Mouse (Mus musculus) forebrain, embryonic 15.5 days (tissue): ENCODE results near the gene Als2cr12. TPM values are rescaled to one million over a fixed set of nuclear protein-coding genes. Genes with fewer than 3 reads are reported as not detected.
A peak's percentile ranks its signal among the peaks of the same experiment; 100 is the strongest.
"Not testable (repeated sequence)": the region's sequence is repeated elsewhere in the genome, so short reads cannot be mapped to it uniquely, and the experiment has no call there.

Experiments
- ATAC-seq: fragments of 200-750 bp; cut with Nextera tagmentation; replicated peaks from 2 replicates; pipeline ENCODE4 v1.8.0; 2017; ENCODE audit warnings: mild to moderate bottlenecking, moderate TSS enrichment, moderate library complexity
- H3K27ac ChIP-seq: fragments of 300-500 bp; sonication (generic); replicated peaks from 2 replicates; pipeline ENCODE4 v1.5.1; 2015; ENCODE audit warnings: mild to moderate bottlenecking, inconsistent platforms
- H3K27me3 ChIP-seq: fragments of 300-500 bp; sonication (generic); 2 replicates; pipeline ENCODE4 v1.6.1; 2015; ENCODE audit warnings: inconsistent platforms
- H3K36me3 ChIP-seq: fragments of 300-500 bp; sonication (generic); 2 replicates; pipeline ENCODE4 v1.6.1; 2015; ENCODE audit warnings: mild to moderate bottlenecking, inconsistent platforms
- H3K4me1 ChIP-seq: fragments of 300-500 bp; sonication (generic); 2 replicates; pipeline ENCODE4 v1.6.1; 2015; ENCODE audit warnings: inconsistent platforms
- H3K4me2 ChIP-seq: fragments of 300-500 bp; sonication (generic); replicated peaks from 2 replicates; pipeline ENCODE4 v1.6.1; 2015; ENCODE audit warnings: mild to moderate bottlenecking, inconsistent platforms
- H3K4me3 ChIP-seq: fragments of 300-500 bp; sonication (generic); 2 replicates; pipeline ENCODE4 v1.5.1; 2015; ENCODE audit warnings: mild to moderate bottlenecking, inconsistent platforms
- H3K9ac ChIP-seq: fragments of 300-500 bp; sonication (generic); replicated peaks from 2 replicates; pipeline ENCODE4 v1.6.1; 2015; ENCODE audit warnings: mild to moderate bottlenecking, inconsistent platforms
- H3K9me3 ChIP-seq: fragments of 300-500 bp; sonication (generic); 2 replicates; pipeline ENCODE4 v1.6.1; 2016; ENCODE audit warnings: inconsistent platforms
- WGBS: fragments of 180-500 bp; shearing (Covaris S2); methylation state at CpG from one replicate; pipeline ENCODE4 v1.1.7; 2015; ENCODE audit warnings: mixed read lengths; 5-methylcytosine and 5-hydroxymethylcytosine counted together
- polyA plus RNA-seq: library from polyadenylated mRNA; unstranded; fragments of >200 nt; fragmentation: Nextera tagmentation; extraction: Ambion mirVana; gene quantifications from 2 replicates; pipeline ENCODE4 v1.2.1, GENCODE M21; 2015

Als2cr12 gene
- polyA plus RNA-seq, 1 experiment from 2014 or later = not detected

- Histone ChIP-seq H3K4me3 (no peak overlapping the region), H3K9me3 (no peaks in the 10 kb centered on the region), H3K27ac (no peak overlapping the region), H3K4me2 (no peak overlapping the region), H3K9ac (no peak overlapping the region), H3K4me1 (no peaks in the 10 kb centered on the region), H3K27me3 (no peaks in the 10 kb centered on the region), H3K36me3 (no peaks in the 10 kb centered on the region)
- ATAC-seq = no peak
- WGBS = 71% methylated on average over 6 of the region's 6 CpGs
Measured at GRCm38 (mm10) chr1:58617978-58618668, 77.7 kb downstream of the Als2cr12 start.

DNA sequence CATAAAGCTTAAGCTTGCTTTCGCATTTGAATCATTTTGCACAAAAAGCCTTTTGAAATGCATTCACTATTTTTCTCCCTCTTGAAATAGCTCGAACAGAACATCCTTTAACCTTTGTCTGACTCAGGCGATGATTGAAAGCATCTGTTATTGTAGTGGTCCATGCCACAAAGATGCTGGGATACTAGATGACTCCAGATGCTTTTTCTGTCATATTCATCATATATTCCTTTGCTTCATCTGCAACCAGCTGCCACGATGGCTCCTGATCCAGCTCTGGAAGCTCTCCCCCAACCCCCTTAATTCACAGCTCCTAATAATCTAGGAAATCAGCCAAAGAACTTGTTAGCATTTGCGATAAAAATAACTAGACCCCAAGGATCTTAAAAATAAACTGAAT lies 78.7 kb downstream of the Als2cr12 start:
- no peak for ATAC-seq
- Histone ChIP-seq H3K36me3 (no peaks in the 10 kb centered on the region), H3K4me3 (no peak overlapping the region), H3K4me1 (no peaks in the 10 kb centered on the region), H3K27ac (0 out of 2 replicates have a peak overlapping the region, but pooled peaks have one; percentile 4), H3K4me2 (no peak overlapping the region), H3K27me3 (no peaks in the 10 kb centered on the region), H3K9ac (no peak overlapping the region), H3K9me3 (no peaks in the 10 kb centered on the region)
- WGBS = 51% methylated on average over 5 of the region's 5 CpGs

DNA sequence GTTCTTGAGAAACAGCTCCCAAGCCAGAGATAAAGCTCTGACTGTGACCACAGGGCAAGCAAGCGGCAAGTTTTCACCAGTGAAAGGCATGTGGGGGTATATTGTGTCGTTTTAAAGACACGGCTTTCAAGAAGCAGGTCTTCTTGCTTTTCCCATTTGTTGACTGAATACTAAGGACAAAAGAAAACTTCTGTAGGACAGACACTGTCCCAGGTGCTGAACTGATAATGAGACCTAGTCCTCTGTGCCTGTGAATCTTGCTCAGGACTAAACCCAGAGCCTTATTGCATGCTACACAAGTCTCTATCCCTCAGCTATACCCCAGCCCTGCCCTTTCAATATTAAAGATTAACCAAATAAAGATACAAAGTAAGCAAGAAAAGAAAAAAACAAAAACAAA lies 79.6 kb downstream of the Als2cr12 start:
- Histone ChIP-seq H3K9ac (no peak overlapping the region), H3K27ac (no peak overlapping the region), H3K27me3 (no peaks in the 10 kb centered on the region), H3K9me3 (no peaks in the 10 kb centered on the region), H3K4me1 (no peaks in the 10 kb centered on the region), H3K4me3 (no peak overlapping the region), H3K4me2 (no peak overlapping the region), H3K36me3 (no peaks in the 10 kb centered on the region)
- 69% methylated on average over 3 of the region's 3 CpGs for WGBS
- ATAC-seq = no peak

DNA sequence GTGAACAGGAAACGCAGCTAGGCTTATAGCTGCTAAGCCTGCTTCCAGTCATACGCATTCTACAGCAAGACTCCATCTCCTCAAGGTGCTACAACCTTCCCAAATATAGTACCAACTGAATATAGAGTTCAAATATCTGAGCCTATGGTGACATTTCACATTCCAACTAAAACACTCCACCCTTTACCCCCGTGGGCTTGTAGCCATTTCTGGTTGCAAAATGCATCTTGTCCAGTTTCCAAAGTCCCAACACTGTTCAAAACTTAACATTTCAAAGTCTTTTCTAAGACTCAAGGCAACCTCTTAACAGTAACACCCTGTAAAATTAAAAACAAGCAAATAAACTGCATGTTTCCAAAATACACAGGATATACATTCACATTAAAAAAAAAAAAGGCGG lies 80.6 kb downstream of the Als2cr12 start:
- Histone ChIP-seq H3K4me3 (no peak overlapping the region), H3K9me3 (no peaks in the 10 kb centered on the region), H3K4me1 (no peaks in the 10 kb centered on the region), H3K4me2 (no peak overlapping the region), H3K36me3 (no peaks in the 10 kb centered on the region), H3K27me3 (no peaks in the 10 kb centered on the region), H3K9ac (no peak overlapping the region), H3K27ac (no peak overlapping the region)
- ATAC-seq = no peak
- 86% methylated on average over 4 of the region's 4 CpGs for WGBS

- no peak overlapping the region for H3K4me3 ChIP-seq
- 67% methylated on average over 3 of the region's 3 CpGs for WGBS
- H3K9ac ChIP-seq = no peak overlapping the region
- H3K27me3 ChIP-seq = no peaks in the 10 kb centered on the region
- no peaks in the 10 kb centered on the region for H3K36me3 ChIP-seq
- H3K27ac ChIP-seq = no peak overlapping the region
- H3K4me1 ChIP-seq = no peaks in the 10 kb centered on the region
- H3K4me2 ChIP-seq = no peak overlapping the region
- no peak for ATAC-seq
- no peaks in the 10 kb centered on the region for H3K9me3 ChIP-seq
Measured at GRCm38 (mm10) chr1:58614424-58614823, 81.4 kb downstream of the Als2cr12 start.

DNA sequence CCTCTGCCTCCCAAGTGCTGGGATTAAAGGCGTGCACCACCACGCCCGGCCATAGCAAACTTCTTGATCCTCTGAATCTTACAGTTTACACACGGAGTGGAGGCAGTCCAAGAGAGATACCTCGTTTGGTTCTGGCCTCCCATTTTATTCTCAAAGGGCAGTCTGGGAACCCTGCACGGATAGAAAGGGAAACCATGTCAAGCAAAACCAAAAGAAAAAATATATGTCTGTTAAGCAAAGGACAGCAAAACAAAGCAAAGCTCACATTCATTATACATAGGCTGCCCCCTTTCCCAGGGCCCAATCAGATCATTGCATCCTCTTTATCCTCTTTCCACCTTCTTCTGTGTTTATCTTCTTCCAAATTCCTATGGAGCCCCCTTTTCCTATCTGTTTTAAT lies 82.0 kb downstream of the Als2cr12 start:
- H3K9ac ChIP-seq = no peak overlapping the region
- H3K27me3 ChIP-seq = no peaks in the 10 kb centered on the region
- no peaks in the 10 kb centered on the region for H3K9me3 ChIP-seq
- WGBS = 82% methylated on average over 6 of the region's 6 CpGs
- ATAC-seq = no peak
- H3K27ac ChIP-seq = no peak overlapping the region
- H3K4me3 ChIP-seq = no peak overlapping the region
- H3K36me3 ChIP-seq = no peaks in the 10 kb centered on the region
- no peak overlapping the region for H3K4me2 ChIP-seq
- no peaks in the 10 kb centered on the region for H3K4me1 ChIP-seq

- 38% methylated on average over 1 of the region's 1 CpGs for WGBS
- no peak for ATAC-seq
- no peaks in the 10 kb centered on the region for H3K36me3 ChIP-seq
- no peaks in the 10 kb centered on the region for H3K4me1 ChIP-seq
- no peak overlapping the region for H3K4me2 ChIP-seq
- no peak overlapping the region for H3K4me3 ChIP-seq
- H3K27ac ChIP-seq = no peak overlapping the region
- no peaks in the 10 kb centered on the region for H3K27me3 ChIP-seq
- no peak overlapping the region for H3K9ac ChIP-seq
- no peaks in the 10 kb centered on the region for H3K9me3 ChIP-seq
Measured at GRCm38 (mm10) chr1:58610611-58611010, 85.2 kb downstream of the Als2cr12 start.

DNA sequence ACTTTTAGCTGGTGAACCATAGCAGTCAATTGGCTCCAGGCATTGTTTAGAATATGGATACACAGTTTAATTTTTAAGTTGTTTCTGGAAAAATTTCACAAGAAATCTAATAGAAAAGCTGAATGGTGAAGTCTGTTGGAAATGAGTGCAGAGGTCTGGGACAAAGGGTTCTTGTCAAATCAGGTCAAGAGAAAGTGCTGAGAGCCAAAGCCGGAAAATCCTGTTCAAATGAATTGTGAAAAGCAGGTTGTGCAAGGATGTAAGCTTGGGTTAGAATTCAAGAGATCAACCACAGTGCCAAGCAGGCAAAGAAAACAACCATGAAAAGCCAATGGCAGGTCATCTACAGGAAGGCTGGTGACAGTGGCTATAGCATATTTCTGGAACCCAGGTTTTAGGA lies 85.6 kb downstream of the Als2cr12 start:
- no peak overlapping the region for H3K4me3 ChIP-seq
- H3K9ac ChIP-seq = no peak overlapping the region
- H3K9me3 ChIP-seq = no peaks in the 10 kb centered on the region
- H3K4me1 ChIP-seq = no peaks in the 10 kb centered on the region
- no peak overlapping the region for H3K27ac ChIP-seq
- no peaks in the 10 kb centered on the region for H3K27me3 ChIP-seq
- WGBS = 85% methylated on average over 1 of the region's 1 CpGs
- ATAC-seq = no peak
- H3K4me2 ChIP-seq = no peak overlapping the region
- no peaks in the 10 kb centered on the region for H3K36me3 ChIP-seq

- H3K9me3 ChIP-seq, H3K4me2 ChIP-seq, H3K27me3 ChIP-seq, H3K4me3 ChIP-seq, H3K27ac ChIP-seq, H3K4me1 ChIP-seq, ATAC-seq, H3K36me3 ChIP-seq, H3K9ac ChIP-seq: not testable (repeated sequence)
- 92% methylated on average over 5 of the region's 5 CpGs for WGBS
Measured at GRCm38 (mm10) chr1:58609591-58609990, 86.2 kb downstream of the Als2cr12 start.

- H3K36me3 ChIP-seq = no peaks in the 10 kb centered on the region
- no peak overlapping the region for H3K27ac ChIP-seq
- H3K4me2 ChIP-seq = no peak overlapping the region
- no peaks in the 10 kb centered on the region for H3K9me3 ChIP-seq
- 87% methylated on average over 4 of the region's 4 CpGs for WGBS
- H3K4me1 ChIP-seq = no peaks in the 10 kb centered on the region
- no peaks in the 10 kb centered on the region for H3K27me3 ChIP-seq
- ATAC-seq = no peak
- no peak overlapping the region for H3K4me3 ChIP-seq
- no peak overlapping the region for H3K9ac ChIP-seq
Measured at GRCm38 (mm10) chr1:58603738-58604137, 92.1 kb downstream of the Als2cr12 start.

GRCm38 (mm10) chr1:58602681-58603080 lies 93.1 kb downstream of the Als2cr12 start:
- no peak for ATAC-seq

More at GRCm38 (mm10) chr1:58602681-58603080, 93.1 kb downstream of the Als2cr12 start:
- H3K4me2 ChIP-seq = no peak overlapping the region
- H3K4me3 ChIP-seq = no peak overlapping the region
- H3K36me3 ChIP-seq = no peaks in the 10 kb centered on the region
- no peaks in the 10 kb centered on the region for H3K27me3 ChIP-seq
- H3K27ac ChIP-seq = no peak overlapping the region
- H3K4me1 ChIP-seq = no peaks in the 10 kb centered on the region
- no peaks in the 10 kb centered on the region for H3K9me3 ChIP-seq
- H3K9ac ChIP-seq = no peak overlapping the region
- 87% methylated on average over 4 of the region's 4 CpGs for WGBS
